Mouse (Mus musculus) CH12.LX (cell line): ENCODE measurements around the gene Macf1.

Experiments
- CHD1 ChIP-seq: IDR thresholded peaks from 2 replicates; pipeline ENCODE4 v1.6.1; 2012; ENCODE audit warnings: low read depth, low read length, improper control_type of control experiment, inconsistent platforms
- CTCF ChIP-seq, 2 experiments: IDR thresholded peaks in 1 of 2; conservative IDR thresholded peaks in 1 of 2; 2 replicates each; pipeline ENCODE4 v1.5.1; 2011 to 2012; ENCODE audit warnings: low read depth in 2 of 2, low read length in 2 of 2, improper control_type of control experiment in 1 of 2, inconsistent platforms in 1 of 2, mild to moderate bottlenecking in 1 of 2, moderate library complexity in 1 of 2
- E2F4 ChIP-seq: IDR thresholded peaks from 2 replicates; pipeline ENCODE4 v1.6.1; 2011; ENCODE audit warnings: low read depth, low read length, improper control_type of control experiment; ENCODE audit not compliant: insufficient replicate concordance
- EP300 ChIP-seq: IDR thresholded peaks from 2 replicates; pipeline ENCODE4 v1.6.1; 2011; ENCODE audit warnings: low read length, improper control_type of control experiment
- HCFC1 ChIP-seq: IDR thresholded peaks from 2 replicates; pipeline ENCODE4 v1.6.1; 2012; ENCODE audit warnings: low read depth, mild to moderate bottlenecking, inconsistent platforms, low read length, improper control_type of control experiment
- JUND ChIP-seq: conservative IDR thresholded peaks from 2 replicates; pipeline ENCODE4 v1.6.1; 2011; ENCODE audit warnings: low read depth, low read length, improper control_type of control experiment
- MAFK ChIP-seq: IDR thresholded peaks from 2 replicates; pipeline ENCODE4 v1.6.1; 2011; ENCODE audit warnings: low read length, improper control_type of control experiment; ENCODE audit not compliant: insufficient replicate concordance
- MYC ChIP-seq: IDR thresholded peaks from 2 replicates; pipeline ENCODE4 v1.6.1; 2011; ENCODE audit warnings: low read depth, mild to moderate bottlenecking, improper control_type of control experiment, low read length
- POLR2A ChIP-seq: IDR thresholded peaks from 2 replicates; pipeline ENCODE4 v1.6.1; 2011; ENCODE audit warnings: low read depth, mild to moderate bottlenecking, improper control_type of control experiment, low read length
- TCF12 ChIP-seq: IDR thresholded peaks from 2 replicates; pipeline ENCODE4 v1.6.1; 2014; ENCODE audit warnings: low read depth, mild to moderate bottlenecking, inconsistent platforms, low read length, improper control_type of control experiment
- ZMIZ1 ChIP-seq: IDR thresholded peaks from 2 replicates; pipeline ENCODE4 v1.6.1; 2012; ENCODE audit warnings: low read depth, mild to moderate bottlenecking, inconsistent platforms, low read length, improper control_type of control experiment

DNA sequence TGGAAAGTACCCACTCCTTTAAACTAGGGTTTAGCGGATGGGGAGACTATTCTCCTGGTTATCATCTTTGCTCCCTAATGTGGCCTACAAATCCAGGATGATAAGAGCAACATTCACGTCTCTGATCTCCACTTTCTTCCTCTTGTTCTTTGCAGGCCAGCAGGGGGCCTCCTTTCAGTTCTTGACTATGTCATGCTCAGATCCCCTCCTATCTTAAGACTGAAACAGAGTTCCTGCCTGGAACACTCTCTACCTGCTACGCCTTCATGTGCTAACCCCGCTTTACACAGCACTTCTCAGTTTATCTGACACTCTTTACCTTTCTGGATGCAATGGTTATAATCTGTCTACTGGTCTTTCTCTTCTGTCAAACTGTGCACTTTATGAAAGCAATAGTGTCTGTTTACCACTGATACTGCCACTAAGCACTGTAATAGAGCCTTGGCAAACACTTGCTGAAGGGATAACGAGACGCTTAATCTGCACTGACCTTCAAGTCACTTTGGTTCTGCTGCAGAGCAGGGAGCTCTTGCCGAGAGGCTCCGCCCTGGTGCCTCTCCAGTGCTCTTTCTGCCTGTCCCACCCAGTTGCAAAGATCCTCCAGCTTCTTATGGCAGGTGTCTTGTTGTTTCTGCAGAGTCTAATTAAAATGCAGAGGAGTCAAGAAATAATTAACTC is 223.4 kb downstream of the Macf1 start:
- TF ChIP-seq CHD1 (no peak), MAFK (no peak), ZMIZ1 (no peak), CTCF (conservative IDR thresholded peaks at IDR 0.05 in 1 of 2, IDR thresholded peaks at IDR 0.05 in 1 of 2; ENCODE audit: low read depth in 2 of 2, low read length in 2 of 2) (peak; percentile 11 to 47; a peak in 2 of 4 replicates), EP300 (no peak), MYC (no peak), JUND (no peak), TCF12 (no peak), POLR2A (no peak), HCFC1 (no peak), E2F4 (no peak)
